Mouse (Mus musculus): ENCODE data around the gene Gpr85.
"Not testable (repeated sequence)": the region's sequence is repeated elsewhere in the genome, so short reads cannot be mapped to it uniquely, and the experiment has no call there.

Gene Gpr85

GRCm38 (mm10) chr6:13839345-13840054, at the start of gene Gpr85:
TSS of gene Gpr85 (minus strand) at chr6:13839942.
- peak; percentile 50 for DNase-seq (ENCODE audit: low spot score)

- DNase-seq (ENCODE audit: low spot score) = no peak
Measured at GRCm38 (mm10) chr6:13884877-13885592, 45.3 kb upstream of the Gpr85 start.

- DNase-seq (ENCODE audit: low spot score) = no peak
Measured at GRCm38 (mm10) chr6:13882919-13883318, 43.2 kb upstream of the Gpr85 start.

GRCm38 (mm10) chr6:13873959-13874358, 34.2 kb upstream of the Gpr85 start:
- DNase-seq (ENCODE audit: low spot score) = no peak

GRCm38 (mm10) chr6:13872076-13872475, 32.3 kb upstream of the Gpr85 start:
- no peak for DNase-seq (ENCODE audit: low spot score)

GRCm38 (mm10) chr6:13871625-13871958, 31.9 kb upstream of the Gpr85 start:
- no peak for DNase-seq (ENCODE audit: low spot score)

GRCm38 (mm10) chr6:13870919-13871624, 31.3 kb upstream of the Gpr85 start, which contains the start of gene 2610001J05Rik:
TSS of gene 2610001J05Rik (minus strand) at chr6:13871518.
- DNase-seq (ENCODE audit: low spot score) = peak; percentile 94

- peak; percentile 58 for DNase-seq (ENCODE audit: low spot score)
Measured at GRCm38 (mm10) chr6:13870289-13870741, 30.6 kb upstream of the Gpr85 start.

GRCm38 (mm10) chr6:13860596-13860995, 20.9 kb upstream of the Gpr85 start:
- DNase-seq (ENCODE audit: low spot score) = no peak

- no peak for DNase-seq (ENCODE audit: low spot score)
Measured at GRCm38 (mm10) chr6:13859877-13860585, 20.3 kb upstream of the Gpr85 start.

GRCm38 (mm10) chr6:13854230-13854629, 14.5 kb upstream of the Gpr85 start:
- DNase-seq (ENCODE audit: low spot score) = no peak

- no peak for DNase-seq (ENCODE audit: low spot score)
Measured at GRCm38 (mm10) chr6:13853244-13853643, 13.5 kb upstream of the Gpr85 start.

GRCm38 (mm10) chr6:13846031-13846430, 6.3 kb upstream of the Gpr85 start:
- DNase-seq (ENCODE audit: low spot score) = not testable (repeated sequence)

GRCm38 (mm10) chr6:13838677-13839344, 931 bp downstream of the Gpr85 start:
- DNase-seq (ENCODE audit: low spot score) = peak; percentile 83

GRCm38 (mm10) chr6:13837916-13838676, 1.6 kb downstream of the Gpr85 start:
- peak; percentile 54 for DNase-seq (ENCODE audit: low spot score)

- DNase-seq (ENCODE audit: low spot score) = no peak
Measured at GRCm38 (mm10) chr6:13836967-13837570, 2.7 kb downstream of the Gpr85 start.

- DNase-seq (ENCODE audit: low spot score) = no peak
Measured at GRCm38 (mm10) chr6:13835720-13836665, 3.7 kb downstream of the Gpr85 start.

- DNase-seq (ENCODE audit: low spot score) = no peak
Measured at GRCm38 (mm10) chr6:13832770-13833169, 7.0 kb downstream of the Gpr85 start.

- no peak for DNase-seq (ENCODE audit: low spot score)
Measured at GRCm38 (mm10) chr6:13828877-13829276, 10.9 kb downstream of the Gpr85 start.

Measured in embryo, embryonic 10.5 days (tissue).